Mouse (Mus musculus): Measurements from ENCODE around the gene Esyt1. TPM values are rescaled to one million over a fixed set of nuclear protein-coding genes. Genes with fewer than 3 reads are reported as not detected.
A peak's percentile ranks its signal among the peaks of the same experiment; 100 is the strongest.

The Esyt1 gene
- polyA plus RNA-seq, 1 experiment = 32.4 TPM

- 95% methylated on average over 15 of the region's 15 CpGs for WGBS
- no peak for DNase-seq (ENCODE audit: low read depth, low spot score)
Observed at GRCm38 (mm10) chr10:128544151-128544657, 18.5 kb upstream of the Esyt1 start.

- whole genome bisulfite sequencing = 49% methylated on average over 2 of the region's 2 CpGs
Observed at GRCm38 (mm10) chr10:128543100-128543499, 17.4 kb upstream of the Esyt1 start.

DNA sequence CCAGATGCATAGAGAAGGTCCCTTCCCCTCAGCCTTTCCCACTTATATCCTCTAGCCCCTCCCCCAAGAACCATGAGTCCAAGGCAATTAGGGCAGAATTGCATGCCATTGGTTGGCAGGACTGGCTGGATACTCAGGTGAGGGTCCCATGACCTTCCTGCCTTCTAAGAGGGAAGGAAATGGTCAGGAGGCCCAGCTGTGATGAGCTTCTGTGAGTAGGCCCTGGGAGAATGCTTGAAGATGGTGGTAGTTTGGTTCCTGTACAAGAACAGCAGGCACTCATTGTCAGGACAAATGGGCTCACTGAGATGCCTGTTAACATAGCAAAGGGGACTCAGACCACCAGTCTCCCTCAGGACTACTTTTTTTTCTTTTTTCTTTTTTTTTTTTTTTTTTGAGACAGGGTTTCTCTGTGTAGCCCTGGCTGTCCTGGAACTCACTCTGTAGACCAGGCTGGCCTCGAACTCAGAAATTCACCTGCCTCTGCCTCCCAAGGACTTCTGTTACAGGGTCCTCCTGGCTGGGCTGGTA, 12.7 kb upstream of the Esyt1 start:
- WGBS = 90% methylated on average over 1 of the region's 1 CpGs
- DNase-seq (ENCODE audit: low read depth, low spot score) = no peak

More at GRCm38 (mm10) chr10:128543100-128543499, 17.4 kb upstream of the Esyt1 start:
- DNase-seq (ENCODE audit: low read depth, low spot score) = no peak

DNA sequence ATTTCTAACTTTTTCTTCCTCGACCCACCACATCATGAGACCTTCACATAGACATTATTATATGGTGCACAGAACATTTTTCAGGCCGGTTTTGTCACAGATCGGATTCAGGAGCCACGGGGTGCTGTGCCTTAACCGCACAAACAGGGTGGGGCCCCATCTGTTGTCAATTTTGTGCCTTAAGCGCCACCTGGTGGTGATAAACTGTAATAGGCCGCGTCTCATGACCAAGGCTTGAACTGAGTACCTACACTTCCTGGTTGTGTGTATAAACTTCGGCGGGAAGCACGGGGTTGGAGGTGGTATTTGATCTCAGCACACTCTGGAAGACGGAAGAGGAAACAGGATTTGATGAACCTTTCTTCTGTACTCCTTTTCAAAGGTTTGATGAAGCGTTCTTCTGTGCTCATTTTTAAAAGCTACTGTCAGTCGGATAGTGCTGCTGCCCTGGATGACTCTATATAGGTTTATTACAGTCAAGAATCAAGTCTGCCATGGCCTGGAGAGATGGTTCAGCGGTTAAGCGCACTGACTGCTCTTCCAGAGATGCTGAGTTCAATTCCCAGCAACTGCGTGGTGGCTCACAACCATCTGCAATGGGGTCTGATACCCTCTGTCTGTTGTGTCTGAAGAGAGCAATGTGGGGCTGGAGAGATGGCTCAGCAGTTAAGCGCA, 10.7 kb upstream of the Esyt1 start:
- 10% methylated on average over 18 of the region's 18 CpGs for WGBS
- DNase-seq (ENCODE audit: low read depth, low spot score) = peak; percentile 93

DNA sequence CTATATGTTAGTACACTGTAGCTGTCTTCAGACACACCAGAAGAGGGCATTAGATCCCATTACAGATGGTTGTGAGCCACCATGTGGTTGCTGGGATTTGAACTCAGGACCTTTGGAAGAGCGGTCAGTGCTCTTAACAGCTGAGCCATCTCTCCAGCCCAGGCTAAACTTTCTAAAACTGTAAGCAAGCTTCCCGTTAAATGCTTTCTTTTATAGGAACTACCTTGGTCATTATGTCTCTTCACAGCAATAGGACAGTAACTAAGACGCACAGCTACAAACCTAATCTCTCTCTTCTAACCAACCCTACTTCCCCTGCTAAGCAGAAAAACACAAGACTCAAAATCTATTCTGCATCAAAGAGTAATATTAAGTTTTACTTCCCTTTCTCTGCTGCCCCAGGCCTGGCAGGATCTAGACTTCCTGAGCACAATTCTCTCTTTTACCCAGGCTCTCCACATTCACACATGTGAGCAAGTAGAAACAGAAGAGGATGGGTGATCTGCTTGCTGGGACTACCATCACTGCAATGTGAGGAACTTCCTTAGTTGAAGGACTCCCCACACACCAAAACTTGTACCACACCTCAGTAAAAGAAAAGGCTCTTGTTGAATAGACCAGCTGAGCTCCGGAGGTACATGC, 10.1 kb upstream of the Esyt1 start:
- 65% methylated on average over 4 of the region's 4 CpGs for WGBS
- no peak for DNase-seq (ENCODE audit: low read depth, low spot score)

DNA sequence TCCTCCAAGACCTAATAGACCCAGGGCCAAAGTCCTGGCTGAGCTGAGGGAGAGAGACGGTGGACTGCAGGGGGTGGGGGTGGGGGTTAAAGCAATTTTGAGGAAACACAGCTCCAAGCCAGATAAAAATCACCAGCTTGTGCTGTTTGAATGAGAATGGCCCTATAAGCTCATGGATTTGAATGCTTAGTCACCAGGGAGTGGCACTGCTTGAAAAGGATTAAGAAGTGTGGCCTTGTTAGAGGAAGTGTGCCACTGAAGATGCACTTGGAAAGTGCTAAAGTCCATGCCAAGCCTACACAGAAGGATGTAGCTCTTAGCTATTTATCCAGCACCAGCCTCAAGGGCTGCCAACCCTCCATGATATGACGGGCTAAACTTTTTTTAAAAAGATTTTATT, 9.5 kb upstream of the Esyt1 start:
- no peak for DNase-seq (ENCODE audit: low read depth, low spot score)
- WGBS = 64% methylated on average over 2 of the region's 2 CpGs

GRCm38 (mm10) chr10:128526366-128527356, 990 bp upstream of the Esyt1 start:
- WGBS = 25% methylated on average over 28 of the region's 28 CpGs

GRCm38 (mm10) chr10:128524732-128525662, 674 bp downstream of the Esyt1 start:
- no peak for DNase-seq (ENCODE audit: low read depth, low spot score)
- under 1% methylated on average over 58 of the region's 58 CpGs for WGBS

More at GRCm38 (mm10) chr10:128526366-128527356, 990 bp upstream of the Esyt1 start:
- DNase-seq (ENCODE audit: low read depth, low spot score) = no peak

DNA sequence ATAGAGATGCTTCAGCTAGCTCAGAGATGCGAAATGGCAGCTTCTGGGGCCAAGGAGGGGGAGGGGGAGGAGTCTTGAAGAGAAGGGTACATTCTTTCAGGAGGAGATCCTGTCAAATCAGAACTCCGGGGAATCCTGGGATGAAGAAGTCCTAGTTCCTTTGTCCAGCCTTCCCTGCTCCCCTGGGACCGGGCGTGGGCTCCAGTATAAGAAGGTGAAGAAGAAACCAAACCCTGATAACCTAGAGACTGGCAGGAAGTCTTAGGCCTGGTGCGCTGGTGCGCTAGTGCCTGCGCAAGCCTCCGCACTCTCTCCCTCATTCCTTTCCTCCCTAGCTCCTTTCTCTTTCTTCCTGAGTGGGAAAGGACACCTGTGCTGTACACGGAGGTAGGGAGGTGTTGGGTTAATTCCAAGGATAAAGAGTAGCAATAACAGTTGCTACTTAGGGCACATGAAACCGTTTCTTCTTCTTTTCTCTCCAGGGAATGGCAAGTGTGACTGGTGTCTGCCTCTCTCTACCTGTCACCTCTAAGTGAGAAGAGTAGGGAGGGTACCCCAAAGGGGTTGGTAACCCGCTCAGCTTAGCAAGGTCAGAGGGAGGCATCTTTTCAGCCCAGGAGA, 1.4 kb downstream of the Esyt1 start:
- no peak for DNase-seq (ENCODE audit: low read depth, low spot score)
- 39% methylated on average over 11 of the region's 11 CpGs for WGBS

DNA sequence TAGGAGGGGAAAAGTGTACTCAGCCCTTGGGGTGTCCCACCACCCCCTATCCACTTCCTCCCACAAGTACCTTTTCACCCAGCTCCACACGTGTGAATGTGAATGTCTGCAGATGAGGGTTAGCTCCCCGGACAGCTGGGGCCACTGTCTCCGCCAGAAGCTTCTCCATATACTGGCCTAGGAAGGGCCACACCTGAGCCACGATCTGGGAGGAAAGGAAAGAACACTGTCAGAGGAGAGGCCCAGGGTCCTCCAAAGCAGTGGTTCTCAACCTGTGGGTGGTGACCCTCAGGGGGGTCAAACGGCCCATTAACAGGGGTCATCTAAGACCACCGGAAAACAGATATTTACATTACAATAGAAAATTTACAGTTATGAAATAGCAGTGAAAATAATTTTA, 3.3 kb downstream of the Esyt1 start:
- 82% methylated on average over 6 of the region's 6 CpGs for WGBS
- DNase-seq (ENCODE audit: low read depth, low spot score) = no peak

GRCm38 (mm10) chr10:128520591-128520990, 5.1 kb downstream of the Esyt1 start:
- WGBS = 91% methylated on average over 16 of the region's 16 CpGs
- no peak for DNase-seq (ENCODE audit: low read depth, low spot score)

DNA sequence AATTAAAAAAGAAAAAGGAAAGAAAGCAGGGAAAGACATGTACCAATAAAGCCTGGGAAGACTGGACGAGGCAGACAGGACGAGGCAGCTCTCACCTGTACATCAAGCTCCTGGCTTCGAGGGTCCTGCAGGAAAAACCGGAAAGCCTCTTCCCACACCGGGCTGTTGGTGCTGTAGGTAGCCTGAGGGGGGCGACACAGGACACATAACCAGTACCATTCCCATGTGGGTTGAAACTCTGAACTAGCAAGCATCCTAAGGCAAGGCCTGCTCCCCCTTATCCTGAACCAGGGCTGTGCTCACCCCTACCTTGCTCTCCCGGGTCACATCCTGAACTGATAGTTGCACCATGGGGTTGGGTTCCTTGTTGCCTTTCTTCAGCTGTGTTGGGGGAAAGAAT, 6.8 kb downstream of the Esyt1 start:
- no peak for DNase-seq (ENCODE audit: low read depth, low spot score)
- WGBS = 82% methylated on average over 7 of the region's 7 CpGs

- no peak for DNase-seq (ENCODE audit: low read depth, low spot score)
- 68% methylated on average over 6 of the region's 6 CpGs for WGBS
Observed at GRCm38 (mm10) chr10:128516677-128517076, 9.0 kb downstream of the Esyt1 start.

DNA sequence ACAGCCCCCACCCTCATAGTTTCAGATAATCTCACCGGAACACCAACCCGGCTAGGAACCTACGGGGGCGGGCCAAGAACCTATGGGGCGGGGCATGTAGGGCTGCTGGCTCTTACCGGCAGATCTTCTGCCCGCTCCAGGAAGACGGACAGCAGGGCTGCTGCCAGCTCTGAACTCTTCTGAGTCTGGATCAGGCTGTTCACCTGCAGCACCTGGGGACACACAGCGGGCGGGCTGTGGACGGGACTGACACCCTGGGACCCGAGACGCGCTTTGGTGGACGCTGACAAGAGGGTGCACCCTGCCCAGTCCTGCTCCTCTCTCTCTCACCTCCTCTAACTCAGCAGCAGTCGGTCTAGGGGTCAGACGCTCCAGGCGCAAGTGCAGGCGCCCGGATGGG, 9.6 kb downstream of the Esyt1 start:
- 79% methylated on average over 20 of the region's 20 CpGs for WGBS
- no peak for DNase-seq (ENCODE audit: low read depth, low spot score)

DNA sequence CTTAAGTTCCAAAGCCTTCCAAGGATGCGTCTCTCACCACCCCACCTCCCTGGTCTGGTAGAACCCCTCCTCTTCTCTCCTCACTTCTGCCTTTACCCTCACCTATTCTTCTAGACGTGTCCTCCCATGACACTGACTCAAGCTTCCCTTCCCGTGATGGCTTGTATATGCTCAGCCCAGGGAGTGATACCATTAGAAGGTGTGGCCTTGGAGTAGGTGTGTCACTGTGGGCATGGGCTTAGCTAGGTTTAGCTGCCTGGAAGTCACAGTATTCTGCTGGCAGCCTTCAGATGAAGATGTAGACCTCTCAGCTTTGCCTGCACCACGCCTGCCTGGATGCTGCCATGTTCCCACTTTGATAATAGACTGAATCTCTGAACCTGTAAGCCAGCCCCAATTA, 10.6 kb downstream of the Esyt1 start:
- WGBS = 77% methylated on average over 4 of the region's 4 CpGs
- DNase-seq (ENCODE audit: low read depth, low spot score) = no peak

- WGBS = 95% methylated on average over 12 of the region's 12 CpGs
Observed at GRCm38 (mm10) chr10:128511761-128512160, 13.9 kb downstream of the Esyt1 start.

GRCm38 (mm10) chr10:128511189-128511588, 14.5 kb downstream of the Esyt1 start:
- WGBS = 91% methylated on average over 9 of the region's 9 CpGs
- DNase-seq (ENCODE audit: low read depth, low spot score) = no peak

More at GRCm38 (mm10) chr10:128511761-128512160, 13.9 kb downstream of the Esyt1 start:
- no peak for DNase-seq (ENCODE audit: low read depth, low spot score)

GRCm38 (mm10) chr10:128510301-128510700, 15.4 kb downstream of the Esyt1 start:
- no peak for DNase-seq (ENCODE audit: low read depth, low spot score)
- 94% methylated on average over 11 of the region's 11 CpGs for WGBS
